44 mouse cellular contexts compared by ENCODE assay signal in genomic region chr5:143147481-143147880, GRCm38 (mm10). TPM values are rescaled to one million over a fixed set of nuclear protein-coding genes. Genes with fewer than 3 reads are reported as not detected.
"Had no signal": no experiment of that assay in that cellular context is flagged by ENCODE, and none has a peak within 500 bp of the region (broad histone marks: within the 10 kb centered on the region; RNA-seq: fewer than 3 reads in every experiment).

TSS of gene Olfr718-ps1 (minus strand) at chr5:143147581.

- H3K9ac ChIP-seq: heart, embryonic 12.5 days; heart, embryonic 13.5 days; heart, embryonic 15.5 days; hindbrain, embryonic 12.5 days; hindbrain, embryonic 13.5 days; hindbrain, embryonic 14.5 days; hindbrain, embryonic 15.5 days; intestine, embryonic 15.5 days; kidney, embryonic 15.5 days had no signal

- DNase-seq: heart, postnatal 10 days; heart, postnatal 14 days; heart, postnatal 36 days; heart, postnatal 4 days; kidney, adult 11 months; kidney, adult 18-20 months; kidney, adult 2 months; kidney, adult 8-10 months; kidney, adult 9 months; kidney, postnatal 10 days; kidney, postnatal 14 days; kidney, postnatal 25 days; kidney, postnatal 36 days; kidney, postnatal 4 days; layer of hippocampus, adult 9-11 months; layer of hippocampus, postnatal 36 days had no signal

- H3K4me2 ChIP-seq: heart, embryonic 11.5 days; heart, embryonic 12.5 days; heart, embryonic 13.5 days; heart, embryonic 15.5 days; hindbrain, embryonic 12.5 days; hindbrain, embryonic 13.5 days; hindbrain, embryonic 14.5 days; hindbrain, embryonic 15.5 days; intestine, embryonic 15.5 days; kidney, embryonic 15.5 days had no signal

- H3K36me3 ChIP-seq: heart, embryonic 12.5 days; heart, embryonic 13.5 days; heart, embryonic 15.5 days; hindbrain, embryonic 10.5 days; hindbrain, embryonic 12.5 days; hindbrain, embryonic 13.5 days; hindbrain, embryonic 15.5 days; intestine, embryonic 15.5 days; kidney, embryonic 15.5 days had no signal

- ATAC-seq: hindbrain, embryonic 16.5 days; hindbrain, postnatal 0 days; inflammation-experienced regulatory T-cells, adult 6 months; intestine, embryonic 15.5 days; intestine, embryonic 16.5 days; intestine, postnatal 0 days had no signal

- H3K4me3 ChIP-seq: heart, embryonic 12.5 days; heart, embryonic 13.5 days; heart, embryonic 15.5 days; hindbrain, embryonic 10.5 days; hindbrain, embryonic 12.5 days; hindbrain, embryonic 13.5 days; hindbrain, embryonic 15.5 days; intestine, embryonic 15.5 days; kidney, embryonic 15.5 days; layer of hippocampus, adult 2 months; left cerebral cortex, adult 2 months had no signal

- H3K9me3 ChIP-seq: intestine, embryonic 15.5 days had no signal

- H3K4me1 ChIP-seq: heart, embryonic 12.5 days; heart, embryonic 13.5 days; heart, embryonic 15.5 days; hindbrain, embryonic 10.5 days; hindbrain, embryonic 12.5 days; hindbrain, embryonic 13.5 days; hindbrain, embryonic 15.5 days; intestine, embryonic 15.5 days; kidney, embryonic 15.5 days had no signal

- H3K27ac ChIP-seq: heart, embryonic 13.5 days; heart, embryonic 15.5 days; hindbrain, embryonic 10.5 days; hindbrain, embryonic 12.5 days; hindbrain, embryonic 13.5 days; hindbrain, embryonic 14.5 days; hindbrain, embryonic 15.5 days; hindbrain, postnatal 0 days; intestine, embryonic 15.5 days; kidney, embryonic 15.5 days; kidney, postnatal 0 days; layer of hippocampus, adult 2 months; left cerebral cortex, adult 2 months had no signal

- H3K27me3 ChIP-seq: heart, embryonic 12.5 days; heart, embryonic 15.5 days; hindbrain, embryonic 12.5 days; hindbrain, embryonic 13.5 days; hindbrain, embryonic 15.5 days; intestine, embryonic 15.5 days; kidney, embryonic 15.5 days had no signal

RNA-seq across cellular contexts. Expression of gene Olfr718-ps1, which starts in this region (rescaled TPM):
- total RNA-seq: heart, postnatal 14 days; heart, postnatal 25 days; heart, postnatal 36 days; heart, postnatal 4 days; hematopoietic stem cell, adult 5-6 weeks; hindbrain, postnatal 0 days had no signal
- polyA plus RNA-seq: heart, embryonic 12.5 days; heart, embryonic 13.5 days; heart, embryonic 14.5 days; heart, embryonic 15.5 days; heart, embryonic 16.5 days; heart, postnatal 0 days; hindbrain, embryonic 11.5 days; hindbrain, embryonic 16.5 days; hindbrain, postnatal 0 days; intestine, embryonic 14.5 days; intestine, embryonic 16.5 days; kidney, adult 2 months; kidney, embryonic 16.5 days; kidney, postnatal 0 days; large intestine, adult 2 months had no signal
